Mouse (Mus musculus) intestine, postnatal 0 days (tissue): Measurements from ENCODE around the gene Myh7. TPM values are rescaled to one million over a fixed set of nuclear protein-coding genes. Genes with fewer than 3 reads are reported as not detected.
"Not testable (repeated sequence)": the region's sequence is repeated elsewhere in the genome, so short reads cannot be mapped to it uniquely, and the experiment has no call there.

Experiments
- ATAC-seq: fragments of 200-750 bp; cut with Nextera tagmentation; 2 replicates; pipeline ENCODE4 v1.8.0; 2017; ENCODE audit warnings: mild to moderate bottlenecking, moderate TSS enrichment, moderate library complexity
- H3K27ac ChIP-seq: fragments of 300-500 bp; sonication (generic); 2 replicates; pipeline ENCODE4 v1.5.1; 2014; ENCODE audit warnings: mild to moderate bottlenecking, low read depth, low read length, moderate library complexity
- H3K27me3 ChIP-seq: fragments of 300-500 bp; sonication (generic); replicated peaks from 2 replicates; pipeline ENCODE4 v1.6.1; 2014; ENCODE audit warnings: low read length, mixed read lengths; ENCODE audit not compliant: control insufficient read depth, insufficient read depth
- H3K36me3 ChIP-seq: fragments of 300-500 bp; sonication (generic); 2 replicates; pipeline ENCODE4 v1.6.1; 2014; ENCODE audit warnings: mild to moderate bottlenecking, moderate library complexity; ENCODE audit not compliant: control insufficient read depth, insufficient read depth
- H3K4me1 ChIP-seq: fragments of 300-500 bp; sonication (generic); replicated peaks from 2 replicates; pipeline ENCODE4 v1.6.1; 2014; ENCODE audit warnings: antibody characterized with exemption, low read length, mixed read lengths; ENCODE audit not compliant: control insufficient read depth, insufficient read depth
- H3K4me2 ChIP-seq: fragments of 300-500 bp; sonication (generic); replicated peaks from 2 replicates; pipeline ENCODE4 v1.6.1; 2014; ENCODE audit warnings: low read depth, mild to moderate bottlenecking, moderate library complexity
- H3K4me3 ChIP-seq: fragments of 300-500 bp; sonication (generic); 2 replicates; pipeline ENCODE4 v1.5.1; 2014; ENCODE audit warnings: low read depth, low read length
- H3K9ac ChIP-seq: fragments of 300-500 bp; sonication (generic); 2 replicates; pipeline ENCODE4 v1.6.1; 2014; ENCODE audit warnings: mild to moderate bottlenecking, low read depth, low read length
- H3K9me3 ChIP-seq: fragments of 300-500 bp; sonication (generic); 2 replicates; pipeline ENCODE4 v1.6.1; 2016; ENCODE audit warnings: mixed run types; ENCODE audit not compliant: control insufficient read depth
- CTCF ChIP-seq: sonication (generic); IDR thresholded peaks from 2 replicates; pipeline ENCODE4 v1.5.1; 2016; ENCODE audit warnings: low read depth, mild to moderate bottlenecking, control low read depth, antibody characterized with exemption, moderate library complexity
- WGBS: fragments of 180-500 bp; shearing (Covaris S2); extraction: QIAGEN DNeasy Blood & Tissue Kit; methylation state at CpG from one replicate; pipeline ENCODE4 v1.1.7; 2014; 5-methylcytosine and 5-hydroxymethylcytosine counted together
- polyA plus RNA-seq: library from polyadenylated mRNA; unstranded; fragments of >200 nt; fragmentation: Nextera tagmentation; extraction: Ambion mirVana; gene quantifications from 2 replicates; pipeline ENCODE4 v1.2.1, GENCODE M21; 2015

Myh7 gene
- polyA plus RNA-seq, 1 experiment from 2014 or later = 3.9 TPM

- Histone ChIP-seq H3K9me3 (no peaks in the 10 kb centered on the region), H3K27ac (no peak overlapping the region), H3K9ac (no peak overlapping the region), H3K4me2 (no peak overlapping the region), H3K36me3 (no peaks in the 10 kb centered on the region), H3K27me3 (no peaks in the 10 kb centered on the region), H3K4me1 (no peaks in the 10 kb centered on the region), H3K4me3 (no peak overlapping the region)
- TF ChIP-seq CTCF = no peak
- WGBS = 65% methylated on average over 6 of the region's 6 CpGs
- no peak for ATAC-seq
Measured at GRCm38 (mm10) chr14:54965631-54966030, 28.8 kb downstream of the Myh7 start.

DNA sequence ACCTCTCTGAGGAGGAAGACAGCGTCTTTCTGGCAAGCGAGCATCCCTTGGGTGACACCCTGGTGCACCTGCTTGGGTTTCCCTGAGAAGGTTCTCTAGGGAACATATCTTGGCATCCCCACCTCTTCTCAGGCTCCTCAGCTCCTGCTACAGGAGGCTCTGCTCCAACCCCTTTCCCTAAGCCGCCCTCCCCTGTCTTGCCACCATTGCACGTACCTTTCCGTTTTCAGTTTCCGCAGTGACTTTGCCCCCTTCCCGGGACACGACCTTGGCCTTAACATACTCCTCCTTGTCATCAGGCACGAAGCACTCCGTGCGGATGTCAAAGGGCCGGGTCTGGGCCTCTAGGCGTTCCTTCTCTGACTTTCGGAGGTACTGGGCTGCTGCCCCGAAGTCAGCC lies 29.4 kb downstream of the Myh7 start:
- 79% methylated on average over 15 of the region's 15 CpGs for WGBS
- no peak overlapping the region for H3K27ac ChIP-seq
- H3K4me2 ChIP-seq = no peak overlapping the region
- H3K36me3 ChIP-seq = no peaks in the 10 kb centered on the region
- H3K9me3 ChIP-seq = no peaks in the 10 kb centered on the region
- no peak for TF ChIP-seq CTCF
- ATAC-seq = no peak
- H3K4me3 ChIP-seq = no peak overlapping the region
- H3K9ac ChIP-seq = no peak overlapping the region
- H3K4me1 ChIP-seq = no peaks in the 10 kb centered on the region
- H3K27me3 ChIP-seq = no peaks in the 10 kb centered on the region

DNA sequence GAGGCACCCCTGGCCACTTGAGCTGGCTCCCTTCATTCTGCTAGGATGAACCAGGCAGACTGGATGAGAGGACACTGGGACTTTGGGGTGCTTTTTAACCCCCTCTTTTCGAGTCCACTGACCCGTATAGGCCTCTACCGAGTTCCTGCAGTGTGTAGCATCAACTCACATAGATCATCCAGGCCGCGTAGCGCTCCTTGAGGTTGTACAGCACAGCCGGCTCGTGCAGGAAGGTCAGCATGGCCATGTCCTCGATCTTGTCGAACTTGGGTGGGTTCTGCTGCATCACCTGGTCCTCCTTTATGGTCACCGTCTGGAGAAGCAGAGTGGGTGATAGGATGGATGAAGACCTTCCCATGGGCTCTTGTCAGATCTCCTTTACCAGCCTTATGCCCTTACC lies 30.7 kb downstream of the Myh7 start:
- H3K9ac ChIP-seq = no peak overlapping the region
- no peaks in the 10 kb centered on the region for H3K4me1 ChIP-seq
- H3K4me2 ChIP-seq = no peak overlapping the region
- no peak for TF ChIP-seq CTCF
- H3K27me3 ChIP-seq = no peaks in the 10 kb centered on the region
- WGBS = 90% methylated on average over 11 of the region's 11 CpGs
- no peaks in the 10 kb centered on the region for H3K9me3 ChIP-seq
- H3K4me3 ChIP-seq = no peak overlapping the region
- no peak overlapping the region for H3K27ac ChIP-seq
- no peak for ATAC-seq
- no peaks in the 10 kb centered on the region for H3K36me3 ChIP-seq

- Histone ChIP-seq H3K4me1 (no peaks in the 10 kb centered on the region), H3K9me3 (no peaks in the 10 kb centered on the region), H3K4me2 (no peak overlapping the region), H3K36me3 (no peaks in the 10 kb centered on the region), H3K9ac (no peak overlapping the region), H3K27ac (no peak overlapping the region), H3K4me3 (no peak overlapping the region), H3K27me3 (no peaks in the 10 kb centered on the region)
- ATAC-seq = no peak
- no peak for TF ChIP-seq CTCF
- WGBS = 59% methylated on average over 7 of the region's 7 CpGs
Measured at GRCm38 (mm10) chr14:54962714-54963113, 31.7 kb downstream of the Myh7 start.

- 74% methylated on average over 5 of the region's 5 CpGs for WGBS
- Histone ChIP-seq H3K27ac (no peak overlapping the region), H3K4me1 (no peaks in the 10 kb centered on the region), H3K27me3 (no peaks in the 10 kb centered on the region), H3K4me2 (no peak overlapping the region), H3K4me3 (no peak overlapping the region), H3K36me3 (no peaks in the 10 kb centered on the region), H3K9ac (no peak overlapping the region), H3K9me3 (no peaks in the 10 kb centered on the region)
- no peak for ATAC-seq
- no peak for TF ChIP-seq CTCF
Measured at GRCm38 (mm10) chr14:54961487-54961886, 32.9 kb downstream of the Myh7 start.

DNA sequence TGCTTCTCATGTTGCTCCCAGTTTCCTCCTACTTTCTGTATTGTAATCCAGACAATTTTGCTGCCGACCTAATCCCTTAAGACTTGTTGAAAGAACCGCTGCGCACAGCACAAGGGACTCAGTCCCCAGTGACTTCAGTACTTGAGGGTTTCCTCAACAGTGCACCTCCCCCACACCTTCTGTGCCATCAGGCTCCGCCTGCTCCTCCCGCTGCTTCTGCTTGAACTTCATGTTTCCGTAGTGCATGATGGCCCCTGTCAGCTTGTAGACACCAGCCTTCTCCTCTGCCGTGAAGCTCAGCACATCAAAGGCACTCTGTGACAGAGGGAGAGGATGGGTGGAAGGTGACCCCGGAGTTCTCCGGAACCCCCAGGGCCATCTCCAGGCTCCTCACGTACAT lies 33.7 kb downstream of the Myh7 start:
- ATAC-seq = no peak
- WGBS = 66% methylated on average over 10 of the region's 10 CpGs
- Histone ChIP-seq H3K27ac (no peak overlapping the region), H3K4me1 (no peaks in the 10 kb centered on the region), H3K36me3 (no peaks in the 10 kb centered on the region), H3K4me2 (no peak overlapping the region), H3K27me3 (no peaks in the 10 kb centered on the region), H3K4me3 (no peak overlapping the region), H3K9ac (no peak overlapping the region), H3K9me3 (no peaks in the 10 kb centered on the region)
- TF ChIP-seq CTCF = no peak

GRCm38 (mm10) chr14:54959853-54960613 lies 34.4 kb downstream of the Myh7 start:
- not testable (repeated sequence) for H3K9ac ChIP-seq, H3K27me3 ChIP-seq, H3K4me2 ChIP-seq, ATAC-seq, H3K4me3 ChIP-seq, H3K36me3 ChIP-seq, H3K27ac ChIP-seq, H3K4me1 ChIP-seq, H3K9me3 ChIP-seq
- 94% methylated on average over 12 of the region's 12 CpGs for WGBS
